Mouse (Mus musculus): ENCODE data around the gene Rassf9. TPM values are rescaled to one million over a fixed set of nuclear protein-coding genes. Genes with fewer than 3 reads are reported as not detected.

Rassf9 gene
- 0.81 and 0.94 TPM in 2 replicates for polyA plus RNA-seq (2016; fragmentation: Nextera tagmentation; extraction: Ambion mirVana)

DNA sequence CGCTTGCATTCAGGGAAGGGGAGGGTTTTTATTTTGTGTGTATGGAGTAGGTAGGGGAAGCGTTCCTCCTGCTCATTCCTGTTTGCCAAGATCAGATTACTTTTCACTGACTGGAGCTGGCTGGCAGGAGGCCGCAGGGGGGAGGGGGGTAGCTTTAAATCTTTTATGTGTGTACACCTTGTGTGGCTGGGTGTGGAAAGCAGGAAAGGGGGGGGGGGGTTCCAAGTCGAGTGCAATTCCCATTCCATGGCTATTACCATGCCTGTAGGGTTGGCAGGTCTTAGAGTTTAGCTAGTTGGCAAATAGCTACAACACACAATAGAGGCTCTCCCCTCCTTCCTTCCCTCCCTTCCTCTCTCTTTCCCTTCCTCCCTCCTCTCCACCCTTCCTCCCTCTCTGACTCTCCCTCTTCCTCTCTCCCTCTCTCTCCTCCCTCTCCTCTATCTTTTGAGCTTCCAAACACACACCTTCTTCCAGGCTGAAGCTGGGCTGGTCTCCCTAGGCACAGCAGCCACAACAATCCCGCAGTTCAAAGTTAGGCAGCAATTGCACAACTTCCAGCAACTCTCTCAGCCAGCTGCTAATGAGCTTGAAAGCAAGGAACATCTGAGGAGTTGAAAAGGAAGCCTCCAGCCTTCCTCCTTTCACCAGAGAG, at the start of gene Rassf9:
Gene Rassf9 (plus strand): TSS at position 416 of the 655 bp plus-strand sequence.
- peak; percentile 68 for ATAC-seq (ENCODE audit: low FRiP score, low read depth)
- no peaks in the 10 kb centered on the region for H3K9me3 ChIP-seq
- H3K4me1 ChIP-seq: peaks cover 12% of the 10 kb centered on the region
- 15% methylated on average over 5 of the region's 5 CpGs for WGBS
- no peak within 1 kb of the TSS for H3K4me2 ChIP-seq (replicated peaks)
- H3K27ac ChIP-seq (replicated peaks): no peak within 1 kb of the TSS
- no peak within 1 kb of the TSS for H3K4me3 ChIP-seq
- H3K9ac ChIP-seq (replicated peaks): no peak within 1 kb of the TSS
- H3K36me3 ChIP-seq: no peaks in the 10 kb centered on the region
- no peaks in the 10 kb centered on the region for H3K27me3 ChIP-seq

DNA sequence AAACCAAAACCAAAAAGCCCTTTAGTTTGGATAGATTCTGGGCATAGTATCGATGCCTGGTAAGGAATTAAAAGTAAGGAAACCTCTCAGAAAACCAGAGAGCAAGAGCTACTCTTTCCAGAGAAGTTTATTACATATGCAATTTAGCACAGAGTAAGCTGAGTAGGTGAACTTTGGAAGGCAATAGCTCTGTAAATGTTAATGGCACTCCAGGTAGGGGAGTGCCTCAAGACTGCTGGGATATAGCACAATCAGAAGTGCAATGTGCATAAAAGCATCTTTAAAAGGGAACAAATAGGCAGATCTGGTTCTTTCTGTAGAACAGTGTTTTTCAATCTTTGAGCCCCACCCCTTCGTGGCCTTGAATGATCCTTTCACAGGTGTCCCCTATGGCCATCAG, 42.6 kb upstream of the Rassf9 start:
- Histone ChIP-seq H3K9me3 (no peaks in the 10 kb centered on the region), H3K27me3 (no peaks in the 10 kb centered on the region), H3K4me3 (no peak overlapping the region), H3K36me3 (no peaks in the 10 kb centered on the region), H3K4me2 (replicated peaks) (no peak overlapping the region), H3K4me1 (no peaks in the 10 kb centered on the region), H3K27ac (replicated peaks) (no peak overlapping the region), H3K9ac (replicated peaks) (no peak overlapping the region)
- no peak for ATAC-seq (ENCODE audit: low FRiP score, low read depth)
- 85% methylated on average over 2 of the region's 2 CpGs for WGBS

DNA sequence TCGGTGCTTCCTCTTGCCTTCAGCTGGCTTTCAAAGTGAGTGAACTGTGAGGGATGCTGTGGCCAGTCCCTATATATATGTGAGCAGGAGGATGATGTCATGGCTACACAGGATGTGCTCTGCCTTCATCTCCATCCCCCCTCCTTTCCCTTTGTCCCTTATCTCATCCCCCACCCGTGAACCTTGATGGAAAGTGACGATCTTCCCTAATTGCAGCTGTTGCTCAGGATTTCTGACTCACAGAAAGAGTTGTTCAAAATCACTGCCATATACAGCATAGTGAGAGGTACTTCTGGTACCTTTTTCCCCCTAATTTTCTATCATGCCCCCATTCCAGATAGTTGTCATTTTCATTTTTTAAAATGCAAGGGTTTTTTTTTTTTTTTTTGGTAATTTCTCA, 21.6 kb upstream of the Rassf9 start, which contains the start of gene Nts:
Gene Nts (minus strand): TSS at position 101 of the 400 bp plus-strand sequence.
- 35% methylated on average over 3 of the region's 3 CpGs for WGBS
- Histone ChIP-seq H3K9me3 (no peaks in the 10 kb centered on the region), H3K4me1 (no peaks in the 10 kb centered on the region), H3K36me3 (no peaks in the 10 kb centered on the region), H3K4me2 (replicated peaks) (no peak within 1 kb of the TSS), H3K27me3 (no peaks in the 10 kb centered on the region), H3K9ac (replicated peaks) (no peak within 1 kb of the TSS), H3K4me3 (no peak within 1 kb of the TSS), H3K27ac (replicated peaks) (no peak within 1 kb of the TSS)
- ATAC-seq (ENCODE audit: low FRiP score, low read depth): peak; percentile 41; the same call in 1 of the 2 replicates

- Histone ChIP-seq H3K4me1 (no peaks in the 10 kb centered on the region), H3K4me3 (no peak overlapping the region), H3K9me3 (no peaks in the 10 kb centered on the region), H3K36me3 (no peaks in the 10 kb centered on the region), H3K27ac (replicated peaks) (no peak overlapping the region), H3K9ac (replicated peaks) (no peak overlapping the region), H3K4me2 (replicated peaks) (no peak overlapping the region), H3K27me3 (no peaks in the 10 kb centered on the region)
- 19% methylated on average over 3 of the region's 3 CpGs for WGBS
- ATAC-seq (ENCODE audit: low FRiP score, low read depth): no peak
Observed at GRCm38 (mm10) chr10:102491792-102492191, 20.2 kb upstream of the Rassf9 start.

DNA sequence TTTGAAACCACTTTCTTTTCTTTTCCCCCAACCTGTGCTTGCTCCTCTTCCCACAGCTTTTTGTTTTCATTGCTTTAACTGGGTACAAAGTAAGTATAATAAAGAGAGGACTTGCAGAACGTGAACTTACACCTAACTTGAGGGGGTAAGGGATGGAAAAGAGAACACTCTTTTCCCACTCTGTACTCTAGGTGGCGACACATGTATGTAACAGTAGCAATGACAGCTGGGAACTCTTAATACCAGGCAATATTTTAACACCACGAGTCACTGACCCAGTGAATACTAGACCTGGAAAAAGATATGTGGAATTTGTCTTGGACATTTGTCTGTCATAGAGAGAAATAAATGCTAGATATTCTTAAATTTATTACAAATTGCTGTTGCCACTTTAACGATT, 13.3 kb upstream of the Rassf9 start:
- Histone ChIP-seq H3K9ac (replicated peaks) (no peak overlapping the region), H3K4me1 (no peaks in the 10 kb centered on the region), H3K27ac (replicated peaks) (no peak overlapping the region), H3K36me3 (no peaks in the 10 kb centered on the region), H3K27me3 (no peaks in the 10 kb centered on the region), H3K9me3 (no peaks in the 10 kb centered on the region), H3K4me2 (replicated peaks) (no peak overlapping the region), H3K4me3 (no peak overlapping the region)
- WGBS: 28% methylated on average over 4 of the region's 4 CpGs
- no peak for ATAC-seq (ENCODE audit: low FRiP score, low read depth)

DNA sequence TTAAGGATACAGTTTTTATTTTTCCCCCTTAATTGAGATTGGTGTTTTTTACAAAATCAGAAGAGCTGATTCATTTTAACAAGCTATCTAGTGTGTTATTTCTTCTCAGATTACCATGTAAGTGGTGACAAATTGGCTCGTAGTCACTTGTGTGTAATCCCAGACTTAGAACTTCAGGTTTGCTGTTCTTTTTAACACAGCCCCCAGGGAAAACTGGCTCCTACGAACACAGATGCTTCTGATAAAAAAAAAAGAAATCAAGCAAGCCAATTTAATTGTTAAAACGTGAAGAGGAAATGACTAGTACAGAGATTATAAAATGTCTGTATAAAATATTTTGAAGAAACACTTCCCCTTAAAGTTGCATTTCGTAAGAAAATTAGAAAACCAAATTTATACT, 4.6 kb upstream of the Rassf9 start:
- Histone ChIP-seq H3K4me1 (peaks cover 11% of the 10 kb centered on the region), H3K27me3 (no peaks in the 10 kb centered on the region), H3K4me3 (no peak overlapping the region), H3K9me3 (no peaks in the 10 kb centered on the region), H3K4me2 (replicated peaks) (no peak overlapping the region), H3K9ac (replicated peaks) (no peak overlapping the region), H3K36me3 (no peaks in the 10 kb centered on the region), H3K27ac (replicated peaks) (no peak overlapping the region)
- WGBS: 77% methylated on average over 4 of the region's 4 CpGs
- no peak for ATAC-seq (ENCODE audit: low FRiP score, low read depth)

- Histone ChIP-seq H3K27me3 (no peaks in the 10 kb centered on the region), H3K9ac (replicated peaks) (no peak overlapping the region), H3K4me2 (replicated peaks) (no peak overlapping the region), H3K27ac (replicated peaks) (no peak overlapping the region), H3K4me3 (no peak overlapping the region), H3K9me3 (no peaks in the 10 kb centered on the region), H3K4me1 (peaks cover 12% of the 10 kb centered on the region), H3K36me3 (no peaks in the 10 kb centered on the region)
- ATAC-seq (ENCODE audit: low FRiP score, low read depth): 0 out of 2 replicates have a peak, but pooled peaks have one; percentile 4
- 38% methylated on average over 3 of the region's 3 CpGs for whole genome bisulfite sequencing
Observed at GRCm38 (mm10) chr10:102511461-102511806, 588 bp upstream of the Rassf9 start.

GRCm38 (mm10) chr10:102514159-102514558, 2.1 kb downstream of the Rassf9 start:
- no peaks in the 10 kb centered on the region for H3K27me3 ChIP-seq
- no peak overlapping the region for H3K27ac ChIP-seq (replicated peaks)
- H3K4me2 ChIP-seq (replicated peaks): no peak overlapping the region
- H3K4me1 ChIP-seq: peaks cover 12% of the 10 kb centered on the region
- no peaks in the 10 kb centered on the region for H3K36me3 ChIP-seq
- no peak for ATAC-seq (ENCODE audit: low FRiP score, low read depth)
- H3K4me3 ChIP-seq: no peak overlapping the region
- no peak overlapping the region for H3K9ac ChIP-seq (replicated peaks)
- 58% methylated on average over 1 of the region's 1 CpGs for WGBS
- H3K9me3 ChIP-seq: no peaks in the 10 kb centered on the region

- no peak overlapping the region for H3K4me2 ChIP-seq (replicated peaks)
- 72% methylated on average over 3 of the region's 3 CpGs for WGBS
- H3K4me3 ChIP-seq: no peak overlapping the region
- H3K27me3 ChIP-seq: no peaks in the 10 kb centered on the region
- H3K9ac ChIP-seq (replicated peaks): no peak overlapping the region
- H3K4me1 ChIP-seq: no peaks in the 10 kb centered on the region
- no peak for ATAC-seq (ENCODE audit: low FRiP score, low read depth)
- no peaks in the 10 kb centered on the region for H3K36me3 ChIP-seq
- H3K27ac ChIP-seq (replicated peaks): no peak overlapping the region
- no peaks in the 10 kb centered on the region for H3K9me3 ChIP-seq
Observed at GRCm38 (mm10) chr10:102527901-102528300, 15.9 kb downstream of the Rassf9 start.

GRCm38 (mm10) chr10:102553941-102554340, 41.9 kb downstream of the Rassf9 start:
- ATAC-seq (ENCODE audit: low FRiP score, low read depth): no peak
- no peak overlapping the region for H3K27ac ChIP-seq (replicated peaks)
- no peak overlapping the region for H3K4me2 ChIP-seq (replicated peaks)
- WGBS: 75% methylated on average over 4 of the region's 4 CpGs
- H3K27me3 ChIP-seq: no peaks in the 10 kb centered on the region
- no peaks in the 10 kb centered on the region for H3K36me3 ChIP-seq
- H3K4me3 ChIP-seq: no peak overlapping the region
- H3K9me3 ChIP-seq: no peaks in the 10 kb centered on the region
- H3K9ac ChIP-seq (replicated peaks): no peak overlapping the region
- no peaks in the 10 kb centered on the region for H3K4me1 ChIP-seq

DNA sequence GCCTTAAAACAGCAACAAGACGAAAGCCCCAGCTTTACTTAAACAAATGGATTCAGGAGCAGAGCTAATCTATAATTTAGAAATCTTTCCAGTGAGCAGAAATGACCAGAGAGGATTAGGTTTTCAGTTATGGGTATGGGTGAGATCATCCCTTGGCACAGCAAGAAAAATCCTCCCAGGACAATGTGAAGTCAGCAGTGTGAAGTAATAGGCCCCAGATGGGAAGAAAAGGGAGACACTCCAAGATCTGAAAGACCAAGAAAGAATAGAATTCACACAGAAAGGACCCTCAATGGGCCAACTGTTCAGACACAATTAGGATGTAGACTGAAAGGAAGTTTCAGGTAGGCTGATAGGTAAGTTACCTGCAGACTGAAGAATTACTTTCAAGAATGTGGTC, 50.5 kb downstream of the Rassf9 start:
- Histone ChIP-seq H3K27me3 (no peaks in the 10 kb centered on the region), H3K36me3 (no peaks in the 10 kb centered on the region), H3K4me1 (0 out of 2 replicates have a peak, but pooled peaks cover 2% of the 10 kb centered on the region), H3K9ac (replicated peaks) (no peak overlapping the region), H3K9me3 (no peaks in the 10 kb centered on the region), H3K27ac (replicated peaks) (no peak overlapping the region), H3K4me3 (no peak overlapping the region), H3K4me2 (replicated peaks) (no peak overlapping the region)
- no peak for ATAC-seq (ENCODE audit: low FRiP score, low read depth)
- 61% methylated on average over 1 of the region's 1 CpGs for WGBS

- Histone ChIP-seq H3K36me3 (no peaks in the 10 kb centered on the region), H3K9ac (replicated peaks) (no peak overlapping the region), H3K4me1 (no peaks in the 10 kb centered on the region), H3K4me2 (replicated peaks) (no peak overlapping the region), H3K4me3 (no peak overlapping the region), H3K9me3 (no peaks in the 10 kb centered on the region), H3K27ac (replicated peaks) (no peak overlapping the region), H3K27me3 (no peaks in the 10 kb centered on the region)
- WGBS: 96% methylated on average over 3 of the region's 3 CpGs
- ATAC-seq (ENCODE audit: low FRiP score, low read depth): no peak
Observed at GRCm38 (mm10) chr10:102577970-102578369, 65.9 kb downstream of the Rassf9 start.

GRCm38 (mm10) chr10:102594306-102594705, 82.3 kb downstream of the Rassf9 start:
- ATAC-seq (ENCODE audit: low FRiP score, low read depth): no peak
- no peaks in the 10 kb centered on the region for H3K4me1 ChIP-seq
- WGBS: 92% methylated on average over 2 of the region's 2 CpGs
- H3K4me3 ChIP-seq: no peak overlapping the region
- no peak overlapping the region for H3K9ac ChIP-seq (replicated peaks)
- no peaks in the 10 kb centered on the region for H3K27me3 ChIP-seq
- no peaks in the 10 kb centered on the region for H3K36me3 ChIP-seq
- H3K9me3 ChIP-seq: no peaks in the 10 kb centered on the region
- H3K4me2 ChIP-seq (replicated peaks): no peak overlapping the region
- no peak overlapping the region for H3K27ac ChIP-seq (replicated peaks)
